Mouse (Mus musculus): ENCODE results near the gene Smr2. TPM values are rescaled to one million over a fixed set of nuclear protein-coding genes. Genes with fewer than 3 reads are reported as not detected.

Gene Smr2
- not detected for polyA plus RNA-seq (2017; shearing (Covaris generic))

GRCm38 (mm10) chr5:88086256-88086655 lies at the start of gene Smr2:
Smr2 (plus strand) TSS chr5:88086556.

GRCm38 (mm10) chr5:88111430-88111829 lies 25.1 kb downstream of the Smr2 start, which contains the start of gene Gm11116:
Gm11116 (minus strand) TSS chr5:88111530.

GRCm38 (mm10) chr5:88153999-88154398 lies 67.6 kb downstream of the Smr2 start, which contains the start of gene Gm11115:
Gm11115 (minus strand) TSS chr5:88154099.

Other genes starting within 250 kb of the Smr2 start
- not detected for gene Odam, start 201.5 kb upstream of the Smr2 start, polyA plus RNA-seq (2017; shearing (Covaris generic))
- not detected for gene Csn3, start 161.0 kb upstream of the Smr2 start, polyA plus RNA-seq (2017; shearing (Covaris generic))
- not detected for gene 2310003L06Rik, start 117.1 kb upstream of the Smr2 start, polyA plus RNA-seq (2017; shearing (Covaris generic))
- gene Gm28434, start 117.0 kb upstream of the Smr2 start, polyA plus RNA-seq (2017; shearing (Covaris generic)): not detected
- gene Cabs1, start 107.1 kb upstream of the Smr2 start, polyA plus RNA-seq (2017; shearing (Covaris generic)): not detected
- gene Smr3a, start 84.0 kb upstream of the Smr2 start, polyA plus RNA-seq (2017; shearing (Covaris generic)): not detected
- not detected for gene Gm11116, start 25.0 kb downstream of the Smr2 start, polyA plus RNA-seq (2017; shearing (Covaris generic))
- not detected for gene Gm11115, start 67.5 kb downstream of the Smr2 start, polyA plus RNA-seq (2017; shearing (Covaris generic))
- gene Gm7714, start 182.4 kb downstream of the Smr2 start, polyA plus RNA-seq (2017; shearing (Covaris generic)): not detected
- gene Prol1, start 230.8 kb downstream of the Smr2 start, polyA plus RNA-seq (2017; shearing (Covaris generic)): not detected